Mouse (Mus musculus): ENCODE measurements around the gene Kcnb1.

- no peak for TF ChIP-seq USF1 (IDR thresholded peaks at IDR 0.05; ENCODE audit: low read depth)
- no peak for TF ChIP-seq CTCF (IDR thresholded peaks at IDR 0.05; ENCODE audit: control insufficient read depth, insufficient read depth, insufficient read length)
- no peak for TF ChIP-seq MAX (IDR thresholded peaks at IDR 0.05)
- no peak for TF ChIP-seq CEBPB (IDR thresholded peaks at IDR 0.05; ENCODE audit: low read depth)
- no peak for TF ChIP-seq MYOG (IDR thresholded peaks at IDR 0.05; ENCODE audit: control insufficient read depth, extremely low read depth, insufficient read length)
- no peak for TF ChIP-seq FOSL1 (IDR thresholded peaks at IDR 0.05; ENCODE audit: insufficient read depth, low read length, poor library complexity, severe bottlenecking)
These were observed 113.2 kb downstream of the Kcnb1 start for GRCm38 (mm10) chr2:167076759-167077158.
